Mouse (Mus musculus): Measurements from ENCODE around the gene Crx. TPM values are rescaled to one million over a fixed set of nuclear protein-coding genes. Genes with fewer than 3 reads are reported as not detected.

Gene Crx
- total RNA-seq, 2 experiments from 2014 or later, result not detected

DNA sequence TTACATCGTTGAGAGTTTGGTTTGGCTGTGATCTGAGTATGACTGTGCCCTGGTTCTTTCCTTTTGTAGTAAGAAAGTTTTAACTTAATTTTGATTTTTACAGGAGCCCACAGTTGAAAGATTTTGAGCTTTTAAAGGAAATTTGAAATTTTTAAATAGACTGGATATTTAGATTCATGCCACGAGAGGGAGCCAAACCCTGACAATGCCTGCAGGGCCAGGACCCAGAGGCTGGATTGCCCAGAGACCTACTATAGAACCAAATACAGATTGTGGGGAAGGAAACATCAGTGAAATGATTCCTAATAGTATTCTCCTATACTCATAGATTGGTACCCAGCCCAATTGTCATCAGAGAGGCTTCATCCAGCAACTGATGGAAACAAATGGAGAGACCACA is 20.1 kb downstream of the Crx start:
- peak in 1 of 2 experiments; percentile 3 for DNase-seq

- DNase-seq, result no peak
Observed at GRCm38 (mm10) chr7:15839578-15839977, 40.2 kb downstream of the Crx start, which contains the start of gene Obox6. Gene Obox6, minus strand, starts transcription at chr7:15839678.

Other genes starting within 250 kb of the Crx start
- not detected for gene Obox3, start 240.1 kb downstream of the Crx start, total RNA-seq (2021)
- not detected for gene Obox5, start 129.8 kb downstream of the Crx start, total RNA-seq (2021)
- gene Obox6, start 40.3 kb downstream of the Crx start, total RNA-seq (2021), result not detected
- gene Crxos, start 2.6 kb upstream of the Crx start, total RNA-seq (2021), result not detected
- gene Selenow, start 42.4 kb upstream of the Crx start, total RNA-seq (2021), result 100 to 1,000 TPM; 181 to 202 TPM
- gene Nop53, start 66.1 kb upstream of the Crx start, total RNA-seq (2021), result 100 to 1,000 TPM; 134 to 143 TPM
- gene Ehd2, start 87.6 kb upstream of the Crx start, total RNA-seq (2021), result 10 to 100 TPM; 65.8 to 77.3 TPM
- gene Bicra, start 168.0 kb upstream of the Crx start, total RNA-seq (2021), result 1 to 10 TPM; 4.2 to 5.9 TPM
- gene Zfp541, start 181.8 kb upstream of the Crx start, total RNA-seq (2021), result not detected
- 10 to 100 TPM; 88.7 to 99.1 TPM for gene Napa, start 218.5 kb upstream of the Crx start, total RNA-seq (2021)
- 10 to 100 TPM; 19.0 to 21.0 TPM for gene Kptn, start 239.9 kb upstream of the Crx start, total RNA-seq (2021)
- gene Slc8a2, start 249.9 kb upstream of the Crx start, total RNA-seq (2021), result under 1 TPM; 0.72 to 0.85 TPM

All from heart, adult 18-20 months (tissue).